Mouse (Mus musculus) adrenal gland, adult (tissue): Measurements from ENCODE around the gene Aldh3b3.
"Not testable (repeated sequence)": the region's sequence is repeated elsewhere in the genome, so short reads cannot be mapped to it uniquely, and the experiment has no call there.

ENCODE experiments used
- DNase-seq, 2 experiments: peaks; one replicate each; pipeline ENCODE4 v3.0.0; 2022 to 2023; ENCODE audit warnings: low spot score in 1 of 2; ENCODE audit not compliant: inconsistent age in 2 of 2

The Aldh3b3 gene

GRCm38 (mm10) chr19:3966330-3967075 lies 8.1 kb downstream of the Aldh3b3 start:
- DNase-seq, result no peak

DNA sequence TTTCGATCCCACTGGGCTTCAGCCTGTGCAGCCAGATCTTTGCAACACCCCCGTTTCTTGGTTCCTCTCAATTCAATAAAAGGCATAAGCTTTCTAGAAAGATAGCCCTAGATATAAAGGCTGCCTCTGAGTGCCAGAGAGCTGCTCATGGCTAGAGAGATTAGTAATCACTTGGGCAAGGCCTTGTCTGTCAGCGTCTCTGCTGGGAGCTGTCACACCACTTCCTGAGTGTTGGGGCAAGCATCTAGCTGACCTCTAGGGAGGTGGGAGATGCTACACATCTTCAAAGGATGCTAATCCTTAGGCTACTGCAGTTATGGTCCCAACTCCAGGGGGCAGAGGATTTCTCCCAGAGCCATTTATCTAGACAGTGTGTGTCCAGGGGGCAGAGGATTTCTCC lies 8.8 kb downstream of the Aldh3b3 start:
- no peak for DNase-seq

DNA sequence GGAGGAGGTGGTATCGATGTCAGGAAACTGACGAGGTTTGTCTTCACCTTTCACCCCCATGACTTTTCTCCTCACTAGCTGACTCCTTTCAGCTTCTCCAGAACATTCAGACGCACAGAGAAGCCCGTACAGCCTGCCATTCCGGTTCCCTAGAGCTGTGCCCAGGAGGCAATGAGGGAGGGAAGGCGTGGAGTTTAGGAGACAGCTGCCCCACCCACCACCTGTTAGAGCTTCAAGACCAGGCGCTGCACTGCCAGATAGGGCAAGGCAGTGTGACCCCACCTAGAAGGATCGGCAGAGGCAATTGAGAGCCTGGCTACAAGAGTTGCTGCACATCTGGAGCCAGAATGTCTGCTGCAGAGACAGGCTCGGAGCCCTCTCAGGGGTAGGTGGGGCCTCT lies 13.8 kb downstream of the Aldh3b3 start, which contains the start of gene Aldh3b2:
Gene Aldh3b2 (plus strand): TSS at position 100 of the 400 bp plus-strand sequence.
- DNase-seq, result no peak

GRCm38 (mm10) chr19:3974608-3975007 lies 16.2 kb downstream of the Aldh3b3 start:
- not testable (repeated sequence) for DNase-seq

DNA sequence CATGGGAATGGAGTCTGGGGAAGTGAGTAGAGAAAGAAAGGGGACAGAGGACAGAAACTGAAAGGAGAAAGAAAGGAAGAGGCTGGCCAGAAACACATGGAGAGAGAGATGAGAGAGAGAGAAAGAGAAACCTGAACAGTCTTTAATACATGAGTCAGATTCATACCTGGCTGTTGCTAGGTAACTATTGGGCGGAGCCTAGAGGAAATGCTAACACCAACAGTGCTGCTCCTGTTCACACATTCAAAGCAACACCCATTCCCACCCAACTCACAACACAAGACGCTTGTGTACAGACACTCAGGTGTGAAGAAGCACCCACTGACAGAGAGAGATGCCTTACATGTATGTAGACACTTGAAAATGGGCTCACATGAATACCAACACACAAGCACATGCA lies 17.4 kb downstream of the Aldh3b3 start:
- no peak for DNase-seq

DNA sequence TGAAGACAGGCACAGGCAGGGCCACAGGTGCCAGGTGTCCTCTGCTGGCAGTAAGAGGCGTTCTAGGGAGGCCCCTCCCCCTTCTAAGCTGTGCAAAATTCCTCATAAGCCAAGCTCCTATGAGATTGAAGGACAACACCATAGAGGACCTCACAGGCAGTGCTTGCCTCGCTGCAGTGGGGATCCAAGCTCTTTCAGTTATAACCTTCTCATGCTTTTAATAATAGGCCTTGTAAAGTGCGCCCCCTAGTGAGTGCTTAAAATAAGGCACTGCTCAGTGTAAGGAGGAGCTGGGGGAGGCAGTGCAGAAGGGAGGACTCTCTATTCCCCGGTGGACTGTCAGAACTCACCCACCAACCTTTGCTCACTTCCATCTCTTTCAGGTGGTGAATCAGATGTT lies 21.9 kb downstream of the Aldh3b3 start:
- DNase-seq, result peak; percentile 73 to 94

DNA sequence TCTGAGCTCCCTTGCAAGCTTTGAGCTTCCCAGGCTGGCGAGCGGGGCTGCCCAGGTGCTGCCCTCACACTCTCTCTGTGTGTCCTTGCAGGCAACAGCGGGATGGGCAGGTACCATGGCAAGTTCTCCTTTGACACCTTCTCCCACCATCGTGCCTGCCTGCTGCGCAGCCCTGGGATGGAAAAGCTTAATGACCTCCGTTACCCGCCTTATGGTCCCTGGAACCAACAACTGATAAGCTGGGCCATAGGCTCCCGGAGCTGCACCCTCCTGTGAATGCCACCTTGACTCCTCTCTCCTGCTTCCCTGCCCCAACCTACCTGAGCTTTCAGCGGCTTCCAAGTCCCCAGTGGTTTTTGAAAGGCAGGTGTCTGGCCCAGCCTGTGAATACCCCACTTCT lies 22.5 kb downstream of the Aldh3b3 start:
- no peak for DNase-seq

DNA sequence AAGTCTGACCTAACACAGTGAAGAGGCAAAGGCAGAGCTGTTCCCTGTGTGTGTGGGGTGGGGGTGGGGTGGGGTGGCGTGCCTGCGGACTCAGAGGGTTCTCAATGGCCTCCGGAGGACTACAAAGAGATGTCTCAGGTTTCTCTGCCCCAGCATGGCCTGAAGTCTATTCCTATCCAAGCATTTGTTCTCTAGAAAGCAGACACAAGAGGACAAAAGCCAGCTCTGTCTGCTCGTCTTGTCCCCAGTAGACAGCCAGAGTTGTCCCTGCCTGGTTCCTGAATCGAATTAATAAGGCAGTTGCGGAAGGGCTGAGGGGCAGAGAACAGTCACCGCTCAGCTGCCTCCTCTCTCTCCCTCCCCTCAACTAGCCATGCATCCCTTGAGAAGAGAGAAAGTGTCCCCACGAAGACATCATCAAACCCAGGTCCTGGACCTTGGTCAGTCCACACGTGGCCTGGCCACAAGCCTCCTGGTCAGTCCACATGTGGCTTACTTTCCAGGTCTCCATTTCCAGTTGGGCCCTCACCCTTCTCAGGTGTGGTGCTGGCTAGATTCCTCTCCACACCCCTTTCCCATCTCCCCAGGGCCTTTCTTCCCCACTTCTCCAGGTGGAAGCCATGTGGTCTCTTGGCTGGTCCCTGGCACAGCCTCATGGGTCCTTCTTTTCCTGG lies 25.2 kb downstream of the Aldh3b3 start:
- no peak for DNase-seq

DNA sequence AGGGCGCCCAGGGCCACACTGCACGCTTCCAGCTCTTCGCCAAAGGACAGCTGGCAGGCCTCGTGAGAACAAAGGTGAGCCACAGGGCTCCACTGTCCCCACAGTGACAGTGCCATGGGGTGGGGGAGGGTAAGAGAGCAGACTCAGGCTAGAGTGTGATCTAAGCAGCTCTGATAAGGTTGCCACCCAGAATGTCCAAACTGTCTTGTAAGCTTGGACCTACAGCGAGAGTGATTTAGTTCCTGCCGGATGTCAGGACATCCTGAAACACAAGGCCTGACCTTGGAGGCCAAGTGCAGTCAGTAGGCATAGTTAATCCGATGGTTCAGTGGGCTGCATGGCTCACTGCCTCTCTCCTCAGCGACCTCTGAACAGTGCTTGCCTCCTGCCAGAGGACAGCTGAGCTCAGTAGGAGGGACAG lies 26.8 kb downstream of the Aldh3b3 start:
- peak; percentile 86 to 88 for DNase-seq

GRCm38 (mm10) chr19:3986334-3986733 lies 27.9 kb downstream of the Aldh3b3 start, which contains the start of gene Acy3:
Gene Acy3 (plus strand): TSS chr19:3986570.
- DNase-seq, result peak; percentile 90 to 96

DNA sequence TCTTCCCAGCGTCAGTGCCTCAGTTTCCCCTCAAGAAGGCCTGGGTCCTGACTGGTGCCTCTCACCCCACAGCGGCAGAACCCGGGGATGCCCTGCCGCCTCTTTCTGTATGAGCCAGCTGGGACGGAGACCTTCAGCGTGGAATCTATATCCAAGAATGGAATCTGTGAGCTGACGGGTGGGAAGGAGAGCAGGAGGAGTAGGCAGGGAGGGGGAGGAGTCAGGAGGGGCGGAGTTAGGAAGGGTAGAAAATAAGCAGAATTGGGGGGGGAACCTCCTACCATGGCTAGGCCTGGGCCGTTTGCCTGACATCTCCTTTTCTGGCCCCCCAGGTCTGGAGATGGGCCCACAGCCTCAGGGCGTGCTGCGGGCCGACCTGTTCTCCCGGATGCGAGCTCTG lies 29.6 kb downstream of the Aldh3b3 start:
- no peak for DNase-seq

- no peak for DNase-seq
These were observed 30.3 kb downstream of the Aldh3b3 start for GRCm38 (mm10) chr19:3988750-3989149.

GRCm38 (mm10) chr19:3990804-3991203 lies 32.4 kb downstream of the Aldh3b3 start:
- DNase-seq, result no peak

DNA sequence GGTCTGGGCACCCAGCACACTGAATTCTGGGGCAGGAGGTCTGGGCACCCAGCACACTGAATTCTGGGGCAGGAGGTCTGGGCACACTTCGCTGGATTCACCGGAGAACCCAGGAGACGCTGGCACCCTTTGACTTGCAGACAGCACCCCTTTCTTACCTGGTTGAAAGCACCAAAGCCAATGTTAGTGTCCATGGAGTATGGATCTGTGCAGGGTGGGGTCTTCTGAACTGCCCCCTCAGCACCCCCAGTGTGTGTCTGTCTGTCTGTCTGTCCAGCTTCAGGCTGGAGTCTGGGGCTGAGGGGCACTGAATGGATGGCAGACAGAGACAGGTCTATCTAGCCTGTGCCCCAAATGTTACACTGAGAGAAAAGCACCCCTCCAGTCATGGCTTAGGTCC lies 33.1 kb downstream of the Aldh3b3 start:
- DNase-seq, result no peak

DNA sequence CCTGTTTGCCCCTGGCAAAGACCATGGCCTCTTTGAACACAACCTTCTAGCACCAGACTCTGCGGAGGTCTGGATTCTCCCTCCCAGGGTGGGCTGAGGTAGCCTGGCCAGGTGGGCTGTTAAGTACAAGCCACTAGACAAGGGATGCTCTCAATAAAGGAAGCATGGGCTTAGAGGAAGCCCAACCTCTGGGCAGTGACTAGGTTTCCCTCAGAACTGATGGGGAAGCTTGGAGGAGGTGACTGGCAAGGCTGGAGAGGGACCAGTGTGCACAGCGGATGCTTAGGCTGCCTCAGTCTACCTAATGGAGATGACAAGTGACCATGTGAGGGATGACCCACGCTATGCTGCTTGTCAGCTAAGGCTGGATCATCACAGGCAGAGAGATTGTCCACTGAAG lies 33.5 kb downstream of the Aldh3b3 start:
- DNase-seq, result no peak

GRCm38 (mm10) chr19:3992416-3992815 lies 34.0 kb downstream of the Aldh3b3 start, which contains the start of gene Tbx10:
Gene Tbx10 (plus strand): TSS chr19:3992752.
- DNase-seq, result no peak

DNA sequence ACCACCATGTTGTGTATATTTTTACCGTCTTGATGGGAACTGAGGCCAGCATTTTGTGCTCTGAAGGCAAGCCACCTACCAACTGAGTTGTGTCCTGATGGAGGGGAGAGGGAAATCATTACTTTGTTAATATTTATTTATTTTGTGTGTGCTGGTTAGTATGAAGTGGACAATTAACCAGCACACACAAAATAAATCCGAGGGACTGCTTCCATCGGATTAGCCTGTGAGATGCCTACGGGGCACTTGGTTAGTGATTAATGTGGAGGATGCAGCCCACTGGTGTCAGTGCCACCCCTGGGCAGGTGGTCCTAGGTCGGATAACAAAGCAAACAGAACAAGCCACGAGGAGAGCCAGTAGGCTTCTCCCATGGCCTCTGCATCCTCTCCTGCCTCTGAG lies 36.5 kb downstream of the Aldh3b3 start:
- DNase-seq, result no peak

DNA sequence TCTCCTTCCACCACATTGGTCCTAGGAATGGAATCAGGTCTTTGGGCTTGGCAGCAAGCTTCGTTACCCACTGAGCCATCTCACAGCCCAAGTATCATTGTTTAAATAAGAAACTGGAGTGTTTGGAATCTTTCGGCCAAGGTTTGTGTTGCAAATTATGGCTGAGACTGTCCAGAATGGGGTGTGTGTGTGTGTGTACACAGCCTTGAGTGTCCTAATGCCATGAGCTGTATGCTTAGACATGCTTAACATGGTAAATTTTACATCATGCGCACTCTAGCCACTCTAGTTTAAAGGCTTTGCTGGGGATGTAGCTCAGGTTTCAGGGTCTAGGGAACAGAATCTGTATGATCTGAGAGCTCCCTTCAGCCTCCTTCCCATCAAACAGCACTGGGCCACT lies 37.1 kb downstream of the Aldh3b3 start:
- DNase-seq, result no peak

GRCm38 (mm10) chr19:3996106-3996505 lies 37.7 kb downstream of the Aldh3b3 start:
- DNase-seq, result no peak

DNA sequence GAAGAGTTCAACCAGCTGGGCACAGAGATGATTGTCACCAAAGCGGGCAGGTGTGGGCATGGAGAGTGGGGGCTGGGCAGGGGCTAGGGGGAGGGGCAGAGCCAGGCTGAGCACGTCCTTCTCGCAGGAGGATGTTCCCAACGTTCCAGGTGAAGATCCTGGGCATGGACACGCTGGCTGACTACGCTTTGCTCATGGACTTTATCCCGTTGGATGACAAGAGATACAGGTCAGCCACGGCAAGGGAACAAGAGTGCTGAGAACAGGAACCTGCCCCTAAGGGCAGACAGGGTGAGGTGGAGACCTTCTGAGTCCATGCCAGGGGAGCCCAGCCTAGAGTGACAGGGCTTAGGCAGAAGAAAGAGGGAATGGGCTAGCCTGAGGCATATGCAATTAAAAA lies 38.3 kb downstream of the Aldh3b3 start:
- no peak for DNase-seq

- DNase-seq, result no peak
These were observed 38.8 kb downstream of the Aldh3b3 start for GRCm38 (mm10) chr19:3997231-3997630.

GRCm38 (mm10) chr19:3998335-3998734 lies 39.9 kb downstream of the Aldh3b3 start:
- no peak for DNase-seq
